Mouse (Mus musculus): ENCODE data around the gene Nkx1-1.

Gene Nkx1-1

GRCm38 (mm10) chr5:33420313-33420712, 13.5 kb downstream of the Nkx1-1 start:
- no peak for DNase-seq (ENCODE audit: low spot score)

GRCm38 (mm10) chr5:33400819-33401218, 33.0 kb downstream of the Nkx1-1 start:
- no peak for DNase-seq (ENCODE audit: low spot score)

GRCm38 (mm10) chr5:33396828-33397227, 36.9 kb downstream of the Nkx1-1 start:
- DNase-seq (ENCODE audit: low spot score): no peak

- DNase-seq (ENCODE audit: low spot score): no peak
Measured at GRCm38 (mm10) chr5:33395693-33396092, 38.1 kb downstream of the Nkx1-1 start.

GRCm38 (mm10) chr5:33393803-33394202, 40.0 kb downstream of the Nkx1-1 start:
- DNase-seq (ENCODE audit: low spot score): peak; percentile 43

- no peak for DNase-seq (ENCODE audit: low spot score)
Measured at GRCm38 (mm10) chr5:33387550-33387949, 46.2 kb downstream of the Nkx1-1 start.

All from spleen, adult 12 weeks (tissue).